Mouse (Mus musculus) G1E (cell line): ENCODE measurements around the gene Pcare.

Source experiments
- CTCF ChIP-seq: IDR thresholded peaks from 2 replicates; pipeline ENCODE4 v1.5.1; 2012; ENCODE audit warnings: low read depth, low read length, inconsistent platforms, mixed read lengths
- GATA1 ChIP-seq: IDR thresholded peaks from 2 replicates; pipeline ENCODE4 v1.6.1; 2012; ENCODE audit warnings: borderline replicate concordance, low read length, inconsistent platforms, mixed read lengths
- GATA2 ChIP-seq: IDR thresholded peaks from 2 replicates; pipeline ENCODE4 v1.6.1; 2012; ENCODE audit warnings: low read depth, low read length, inconsistent platforms, borderline replicate concordance
- POLR2AphosphoS5 ChIP-seq: IDR thresholded peaks from 2 replicates; pipeline ENCODE4 v1.6.1; 2012; ENCODE audit warnings: low read depth, low read length, inconsistent platforms; ENCODE audit not compliant: insufficient replicate concordance
- TAL1 ChIP-seq: conservative IDR thresholded peaks from 2 replicates; pipeline ENCODE4 v1.6.1; 2012; ENCODE audit warnings: low read depth, low read length, inconsistent platforms, mixed read lengths

GRCm38 (mm10) chr17:71746114-71746513, 6.6 kb downstream of the Pcare start:
- TF ChIP-seq CTCF (no peak), GATA1 (no peak), POLR2AphosphoS5 (no peak), GATA2 (no peak), TAL1 (no peak)
